Mouse (Mus musculus): ENCODE data around the gene Nfasc.

- no peak for TF ChIP-seq POLR2A (IDR thresholded peaks at IDR 0.05; ENCODE audit: control insufficient read depth, extremely low read depth, insufficient read depth, low read length, poor library complexity)
- TF ChIP-seq CTCF (IDR thresholded peaks at IDR 0.05; ENCODE audit: borderline replicate concordance, control insufficient read depth, extremely low read depth, insufficient read depth, low read length, poor library complexity) = no peak
Observed at GRCm38 (mm10) chr1:132786866-132787265, 45.3 kb upstream of the Nfasc start.

All from thymus, adult 2 months (tissue).